Comparison of ENCODE assay signal across 19 mouse cellular contexts in the genomic region with DNA sequence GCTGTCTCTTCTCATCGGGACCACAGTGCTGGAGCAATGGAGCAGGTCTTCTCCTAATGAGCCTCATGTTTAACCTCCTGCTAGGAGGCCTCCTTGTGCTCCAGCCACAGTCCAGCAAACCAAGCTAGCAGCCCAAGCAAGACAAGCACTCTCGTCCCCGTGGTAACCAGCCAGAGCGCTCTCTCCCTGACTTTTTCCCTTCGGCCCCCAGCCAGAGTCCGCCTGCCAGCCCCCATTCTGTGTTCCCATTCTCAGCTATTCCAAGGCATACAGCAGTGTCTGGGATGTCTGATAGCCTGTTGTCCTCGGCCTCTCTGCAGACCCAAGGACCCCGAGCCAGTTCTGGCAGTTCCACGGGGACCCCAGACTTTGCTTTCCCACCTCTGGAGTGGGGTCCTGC. TPM values are rescaled to one million over a fixed set of nuclear protein-coding genes. Genes with fewer than 3 reads are reported as not detected.
"Had no signal": no experiment of that assay in that cellular context is flagged by ENCODE, and none has a peak within 500 bp of the region (broad histone marks: within the 10 kb centered on the region; RNA-seq: fewer than 3 reads in every experiment).

No protein-coding gene starts in this region.

- H3K27me3 ChIP-seq: limb, embryonic 13.5 days; stomach, embryonic 15.5 days had no signal

- H3K4me1 ChIP-seq: limb, embryonic 13.5 days; stomach, embryonic 15.5 days had no signal

- H3K4me2 ChIP-seq: limb, embryonic 13.5 days; neural tube, embryonic 12.5 days; stomach, embryonic 15.5 days had no signal

- H3K9ac ChIP-seq: limb, embryonic 13.5 days; liver, embryonic 14.5 days; neural tube, embryonic 12.5 days; stomach, embryonic 15.5 days had no signal

- H3K27ac ChIP-seq: kidney, postnatal 0 days; limb, embryonic 13.5 days; liver, embryonic 14.5 days; neural tube, embryonic 12.5 days; stomach, embryonic 15.5 days had no signal

- H3K4me3 ChIP-seq: limb, embryonic 13.5 days; neural tube, embryonic 12.5 days; stomach, embryonic 15.5 days had no signal

- DNase-seq: kidney, adult 11 months; kidney, adult 9 months; kidney, postnatal 36 days; layer of hippocampus, adult 9-11 months; layer of hippocampus, postnatal 36 days; lung, adult 18-20 months; right cerebral cortex, postnatal 14 days; thymus, adult 2 months; thymus, postnatal 25 days had no signal

- H3K36me3 ChIP-seq: limb, embryonic 13.5 days; neural tube, embryonic 12.5 days; stomach, embryonic 15.5 days had no signal

- H3K9me3 ChIP-seq: limb, embryonic 13.5 days; neural tube, embryonic 12.5 days; stomach, embryonic 15.5 days had no signal

RNA-seq across cellular contexts. Expression of gene A230072I06Rik, which starts 38.5 kb away (rescaled TPM):
- polyA plus RNA-seq: kidney, postnatal 0 days; limb, embryonic 13.5 days; liver, adult 2 months; liver, embryonic 14.5 days; lung, embryonic 16.5 days; neural tube, embryonic 12.5 days; spleen, adult 2 months; testis, adult 2 months; thymus, adult 2 months; urinary bladder, adult 2 months had no signal
